7 mouse cellular contexts compared by ENCODE assay signal in the genomic region with DNA sequence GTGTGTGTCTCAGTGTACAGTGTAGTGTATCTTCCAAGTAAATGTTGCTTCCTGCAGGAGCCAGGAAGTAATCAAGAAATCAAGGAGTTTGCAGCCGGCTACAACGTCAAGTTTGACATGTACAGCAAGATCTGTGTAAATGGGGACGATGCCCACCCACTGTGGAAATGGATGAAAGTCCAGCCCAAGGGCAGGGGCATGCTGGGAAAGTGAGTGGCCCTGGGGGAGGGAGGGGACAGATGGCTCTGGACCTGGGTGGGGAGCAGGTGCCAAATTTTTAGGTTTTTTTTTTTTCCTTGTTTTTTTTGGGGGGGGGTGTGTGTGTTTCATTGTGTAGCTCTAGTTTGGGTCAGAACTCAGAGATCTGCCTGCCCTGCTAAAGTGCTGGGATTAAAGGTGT. TPM values are rescaled to one million over a fixed set of nuclear protein-coding genes. Genes with fewer than 3 reads are reported as not detected.
A peak's percentile ranks its signal among the peaks of the same experiment; 100 is the strongest.
DNase-seq lines count a peak whose midpoint lies in the region; ATAC-seq and TF ChIP-seq lines count a peak whose summit lies in the region.
"Not testable (repeated sequence)": the region's sequence is repeated elsewhere in the genome, so short reads cannot be mapped to it uniquely, and the experiment has no call there.

No protein-coding gene starts in this region.

- peaks cover 62% of the 10 kb centered on the region for H3K4me1 ChIP-seq in forebrain, embryonic 10.5 days
- H3K4me1 ChIP-seq in heart, embryonic 14.5 days (ENCODE audit: control insufficient read depth in 2 of 2, insufficient read depth in 2 of 2, low read length in 2 of 2) = peaks cover 20 to 44% of the 10 kb centered on the region in 2 experiments
- peaks cover 37% of the 10 kb centered on the region for H3K4me1 ChIP-seq in intestine, embryonic 16.5 days (ENCODE audit: control insufficient read depth, insufficient read depth, low read length)
- H3K4me1 ChIP-seq in limb, embryonic 14.5 days (ENCODE audit: control insufficient read depth, insufficient read depth, low read length) = peaks cover 13% of the 10 kb centered on the region
- peaks cover 29% of the 10 kb centered on the region for H3K4me1 ChIP-seq in lung, postnatal 0 days (ENCODE audit: insufficient read depth, low read depth, low read length)
- H3K4me1 ChIP-seq in neural tube, embryonic 13.5 days (replicated peaks) = peaks cover 26% of the 10 kb centered on the region

- H3K27me3 ChIP-seq in forebrain, embryonic 10.5 days (ENCODE audit: poor library complexity, severe bottlenecking); heart, embryonic 14.5 days (ENCODE audit: control insufficient read depth, insufficient read depth, low read length); intestine, embryonic 16.5 days (replicated peaks; ENCODE audit: control insufficient read depth, insufficient read depth, low read length); limb, embryonic 14.5 days (ENCODE audit: control insufficient read depth, insufficient read depth, low read length); lung, postnatal 0 days (replicated peaks; ENCODE audit: insufficient read depth, low read length); neural tube, embryonic 13.5 days: not testable (repeated sequence)

- peaks cover 47% of the 10 kb centered on the region for H3K36me3 ChIP-seq in forebrain, embryonic 10.5 days (replicated peaks)
- peaks cover 50% of the 10 kb centered on the region for H3K36me3 ChIP-seq in heart, embryonic 14.5 days (ENCODE audit: control insufficient read depth, insufficient read depth, low read length)
- H3K36me3 ChIP-seq in intestine, embryonic 16.5 days (ENCODE audit: control insufficient read depth, insufficient read depth, low read length) = peaks cover 14% of the 10 kb centered on the region
- peaks cover 47% of the 10 kb centered on the region for H3K36me3 ChIP-seq in limb, embryonic 14.5 days (ENCODE audit: control insufficient read depth, insufficient read depth, low read length)
- peaks cover 18% of the 10 kb centered on the region; the same call in 1 of the 2 replicates for H3K36me3 ChIP-seq in lung, postnatal 0 days (ENCODE audit: insufficient read depth, low read length)
- peaks cover 41% of the 10 kb centered on the region for H3K36me3 ChIP-seq in neural tube, embryonic 13.5 days

- TF ChIP-seq EP300 in lung, postnatal 0 days (IDR thresholded peaks at IDR 0.05) = not testable (repeated sequence)

- peak overlapping the region; percentile 88 for H3K4me2 ChIP-seq in heart, embryonic 14.5 days (ENCODE audit: low read length)
- peak overlapping the region; percentile 75 for H3K4me2 ChIP-seq in intestine, embryonic 16.5 days (ENCODE audit: low read depth, low read length)
- H3K4me2 ChIP-seq in limb, embryonic 14.5 days (replicated peaks; ENCODE audit: low read depth, low read length, severe bottlenecking) = peak overlapping the region; percentile 81
- H3K4me2 ChIP-seq in lung, postnatal 0 days (replicated peaks; ENCODE audit: low read depth, low read length) = peak overlapping the region; percentile 81
- H3K4me2 ChIP-seq in neural tube, embryonic 13.5 days = peak overlapping the region; percentile 67

- peak overlapping the region; percentile 98; the same call in 1 of the 2 replicates for H3K27ac ChIP-seq in forebrain, embryonic 10.5 days
- 0 out of 4 replicates have a peak overlapping the region, but pooled peaks of 1 of the 2 experiments have one; percentile 6 for H3K27ac ChIP-seq in heart, embryonic 14.5 days (replicated peaks in 1 of 2; ENCODE audit: control insufficient read depth in 1 of 2, insufficient read depth in 1 of 2, low read depth in 2 of 2, low read length in 2 of 2)
- peak overlapping the region; percentile 99 for H3K27ac ChIP-seq in intestine, embryonic 16.5 days (ENCODE audit: low read length)
- not testable (repeated sequence) for H3K27ac ChIP-seq in limb, embryonic 14.5 days (replicated peaks; ENCODE audit: low read depth, low read length); lung, postnatal 0 days (ENCODE audit: low read length)
- H3K27ac ChIP-seq in neural tube, embryonic 13.5 days (replicated peaks) = peak overlapping the region; percentile 98; the same call in 1 of the 2 replicates

- DNase-seq in cerebellum, adult 9-10 months = peak; percentile 65
- not testable (repeated sequence) for DNase-seq in forebrain, embryonic 10.5 days (ENCODE audit: extremely low spot score, low spot score); limb, embryonic 14.5 days (ENCODE audit: low spot score); lung, postnatal 0 days (ENCODE audit: low spot score)

- peak overlapping the region; percentile 97 for H3K9ac ChIP-seq in heart, embryonic 14.5 days (ENCODE audit: low read length)
- H3K9ac ChIP-seq in intestine, embryonic 16.5 days (ENCODE audit: low read depth, low read length) = peak overlapping the region; percentile 99
- H3K9ac ChIP-seq in limb, embryonic 14.5 days (ENCODE audit: low read depth, low read length, severe bottlenecking) = peak overlapping the region; percentile 88
- peak overlapping the region; percentile 96; the same call in 1 of the 2 replicates for H3K9ac ChIP-seq in lung, postnatal 0 days (replicated peaks; ENCODE audit: low read depth)
- peak overlapping the region; percentile 98 for H3K9ac ChIP-seq in neural tube, embryonic 13.5 days

- not testable (repeated sequence) for TF ChIP-seq POLR2A in limb, embryonic 14.5 days (IDR thresholded peaks at IDR 0.05; ENCODE audit: borderline replicate concordance, extremely low read depth, insufficient read depth, insufficient read length)

- H3K4me3 ChIP-seq in forebrain, embryonic 10.5 days = peak overlapping the region; percentile 90
- peak overlapping the region; percentile 83 to 88 for H3K4me3 ChIP-seq in heart, embryonic 14.5 days (ENCODE audit: control insufficient read depth in 1 of 2, insufficient read depth in 1 of 2, low read depth in 1 of 2, low read length in 2 of 2)
- H3K4me3 ChIP-seq in intestine, embryonic 16.5 days (ENCODE audit: low read length) = peak overlapping the region; percentile 88
- H3K4me3 ChIP-seq in limb, embryonic 14.5 days (replicated peaks; ENCODE audit: low read length) = peak overlapping the region; percentile 91
- peak overlapping the region; percentile 85 for H3K4me3 ChIP-seq in lung, postnatal 0 days (ENCODE audit: low read depth, low read length)
- peak overlapping the region; percentile 91 for H3K4me3 ChIP-seq in neural tube, embryonic 13.5 days

- TF ChIP-seq CTCF in lung, postnatal 0 days (IDR thresholded peaks at IDR 0.05) = not testable (repeated sequence)

- not testable (repeated sequence) for H3K9me3 ChIP-seq in forebrain, embryonic 10.5 days; heart, embryonic 14.5 days (ENCODE audit: control insufficient read depth, low read length); intestine, embryonic 16.5 days (ENCODE audit: control insufficient read depth, low read length); limb, embryonic 14.5 days (ENCODE audit: control insufficient read depth, low read length); lung, postnatal 0 days (ENCODE audit: low read length); neural tube, embryonic 13.5 days

- not testable (repeated sequence) for ATAC-seq in heart, embryonic 14.5 days (ENCODE audit: insufficient number of reproducible peaks, insufficient read depth, low FRiP score, low read depth); intestine, embryonic 16.5 days; limb, embryonic 14.5 days (ENCODE audit: low FRiP score, low read depth); lung, postnatal 0 days; neural tube, embryonic 13.5 days (ENCODE audit: low read depth)

- 69% methylated on average over 3 of the region's 3 CpGs for WGBS in forebrain, embryonic 10.5 days
- WGBS in heart, embryonic 14.5 days = 26% methylated on average over 3 of the region's 3 CpGs
- 10% methylated on average over 3 of the region's 3 CpGs for WGBS in intestine, embryonic 16.5 days
- WGBS in limb, embryonic 14.5 days = 20% methylated on average over 2 of the region's 3 CpGs
- 5% methylated on average over 2 of the region's 3 CpGs for WGBS in lung, postnatal 0 days
- WGBS in neural tube, embryonic 13.5 days = 27% methylated on average over 3 of the region's 3 CpGs

RNA-seq across cellular contexts. Expression of a gene that starts 7.9 kb away (rescaled TPM):
- polyA plus RNA-seq in forebrain, embryonic 10.5 days (2016; fragmentation: Nextera tagmentation; extraction: Ambion mirVana) = 670 and 692 TPM in 2 replicates
- 715 and 757 TPM in 2 replicates for polyA plus RNA-seq in heart, embryonic 14.5 days (2014; fragmentation: Nextera tagmentation; extraction: Ambion mirVana)
- polyA plus RNA-seq in intestine, embryonic 16.5 days (2015; fragmentation: Nextera tagmentation; extraction: Ambion mirVana) = 942 and 972 TPM in 2 replicates
- 372 and 379 TPM in 2 replicates for polyA plus RNA-seq in limb, embryonic 14.5 days (2012; rRNA removed)
- 466 and 493 TPM in 2 replicates for polyA plus RNA-seq in limb, embryonic 14.5 days (2014; fragmentation: Nextera tagmentation; extraction: Ambion mirVana)
- 1,058 and 1,082 TPM in 2 replicates for polyA plus RNA-seq in lung, postnatal 0 days (2015; fragmentation: Nextera tagmentation; extraction: Ambion mirVana)
- polyA plus RNA-seq in neural tube, embryonic 13.5 days (2015; fragmentation: Nextera tagmentation; extraction: Ambion mirVana) = 505 and 556 TPM in 2 replicates

RNA-seq across cellular contexts. Expression of a gene that starts 15.3 kb away (rescaled TPM):
- 279 and 286 TPM in 2 replicates for polyA plus RNA-seq in forebrain, embryonic 10.5 days (2016; fragmentation: Nextera tagmentation; extraction: Ambion mirVana)
- polyA plus RNA-seq in heart, embryonic 14.5 days (2014; fragmentation: Nextera tagmentation; extraction: Ambion mirVana) = 146 and 162 TPM in 2 replicates
- polyA plus RNA-seq in intestine, embryonic 16.5 days (2015; fragmentation: Nextera tagmentation; extraction: Ambion mirVana) = 190 and 212 TPM in 2 replicates
- 287 and 350 TPM in 2 replicates for polyA plus RNA-seq in limb, embryonic 14.5 days (2012; rRNA removed)
- polyA plus RNA-seq in limb, embryonic 14.5 days (2014; fragmentation: Nextera tagmentation; extraction: Ambion mirVana) = 247 and 248 TPM in 2 replicates
- 178 and 202 TPM in 2 replicates for polyA plus RNA-seq in lung, postnatal 0 days (2015; fragmentation: Nextera tagmentation; extraction: Ambion mirVana)
- 141 and 153 TPM in 2 replicates for polyA plus RNA-seq in neural tube, embryonic 13.5 days (2015; fragmentation: Nextera tagmentation; extraction: Ambion mirVana)

RNA-seq across cellular contexts. Expression of a gene that starts 38.5 kb away (rescaled TPM):
- 8.0 and 9.1 TPM in 2 replicates for polyA plus RNA-seq in forebrain, embryonic 10.5 days (2016; fragmentation: Nextera tagmentation; extraction: Ambion mirVana)
- 3.0 and 3.4 TPM in 2 replicates for polyA plus RNA-seq in heart, embryonic 14.5 days (2014; fragmentation: Nextera tagmentation; extraction: Ambion mirVana)
- 6.0 and 7.3 TPM in 2 replicates for polyA plus RNA-seq in intestine, embryonic 16.5 days (2015; fragmentation: Nextera tagmentation; extraction: Ambion mirVana)
- polyA plus RNA-seq in limb, embryonic 14.5 days (2012; rRNA removed) = 12.8 and 14.4 TPM in 2 replicates
- polyA plus RNA-seq in limb, embryonic 14.5 days (2014; fragmentation: Nextera tagmentation; extraction: Ambion mirVana) = 3.4 and 5.7 TPM in 2 replicates
- polyA plus RNA-seq in lung, postnatal 0 days (2015; fragmentation: Nextera tagmentation; extraction: Ambion mirVana) = 20.1 and 22.2 TPM in 2 replicates
- polyA plus RNA-seq in neural tube, embryonic 13.5 days (2015; fragmentation: Nextera tagmentation; extraction: Ambion mirVana) = 2.4 and 2.9 TPM in 2 replicates

RNA-seq across cellular contexts. Expression of a gene that starts 50.5 kb away (rescaled TPM):
- 14.7 and 15.6 TPM in 2 replicates for polyA plus RNA-seq in forebrain, embryonic 10.5 days (2016; fragmentation: Nextera tagmentation; extraction: Ambion mirVana)
- 9.5 and 9.6 TPM in 2 replicates for polyA plus RNA-seq in heart, embryonic 14.5 days (2014; fragmentation: Nextera tagmentation; extraction: Ambion mirVana)
- 13.4 and 14.3 TPM in 2 replicates for polyA plus RNA-seq in intestine, embryonic 16.5 days (2015; fragmentation: Nextera tagmentation; extraction: Ambion mirVana)
- polyA plus RNA-seq in limb, embryonic 14.5 days (2012; rRNA removed) = 24.9 and 29.5 TPM in 2 replicates
- 15.3 and 16.8 TPM in 2 replicates for polyA plus RNA-seq in limb, embryonic 14.5 days (2014; fragmentation: Nextera tagmentation; extraction: Ambion mirVana)
- polyA plus RNA-seq in lung, postnatal 0 days (2015; fragmentation: Nextera tagmentation; extraction: Ambion mirVana) = 17.5 and 26.4 TPM in 2 replicates
- polyA plus RNA-seq in neural tube, embryonic 13.5 days (2015; fragmentation: Nextera tagmentation; extraction: Ambion mirVana) = 12.9 and 13.0 TPM in 2 replicates

RNA-seq across cellular contexts. Expression of a gene that starts 58.6 kb away (rescaled TPM):
- polyA plus RNA-seq in forebrain, embryonic 10.5 days (2016; fragmentation: Nextera tagmentation; extraction: Ambion mirVana) = 2.9 and 3.1 TPM in 2 replicates
- polyA plus RNA-seq in heart, embryonic 14.5 days (2014; fragmentation: Nextera tagmentation; extraction: Ambion mirVana) = 1.6 and 1.7 TPM in 2 replicates
- polyA plus RNA-seq in intestine, embryonic 16.5 days (2015; fragmentation: Nextera tagmentation; extraction: Ambion mirVana) = 3.3 and 3.4 TPM in 2 replicates
- polyA plus RNA-seq in limb, embryonic 14.5 days (2012; rRNA removed) = 6.2 and 8.0 TPM in 2 replicates
- 2.2 and 2.4 TPM in 2 replicates for polyA plus RNA-seq in limb, embryonic 14.5 days (2014; fragmentation: Nextera tagmentation; extraction: Ambion mirVana)
- polyA plus RNA-seq in lung, postnatal 0 days (2015; fragmentation: Nextera tagmentation; extraction: Ambion mirVana) = 5.5 and 6.5 TPM in 2 replicates
- 7.7 and 8.1 TPM in 2 replicates for polyA plus RNA-seq in neural tube, embryonic 13.5 days (2015; fragmentation: Nextera tagmentation; extraction: Ambion mirVana)
